Mouse (Mus musculus) cerebellum, postnatal 4 days (tissue): ENCODE results near the gene Sox2.
A peak's percentile ranks its signal among the peaks of the same experiment; 100 is the strongest.

Experiments
- DNase-seq, 2 experiments: peaks; one replicate each; pipeline ENCODE4 v3.0.0; 2022; ENCODE audit warnings: low spot score in 2 of 2, mixed read lengths in 1 of 2

The Sox2 gene

DNA sequence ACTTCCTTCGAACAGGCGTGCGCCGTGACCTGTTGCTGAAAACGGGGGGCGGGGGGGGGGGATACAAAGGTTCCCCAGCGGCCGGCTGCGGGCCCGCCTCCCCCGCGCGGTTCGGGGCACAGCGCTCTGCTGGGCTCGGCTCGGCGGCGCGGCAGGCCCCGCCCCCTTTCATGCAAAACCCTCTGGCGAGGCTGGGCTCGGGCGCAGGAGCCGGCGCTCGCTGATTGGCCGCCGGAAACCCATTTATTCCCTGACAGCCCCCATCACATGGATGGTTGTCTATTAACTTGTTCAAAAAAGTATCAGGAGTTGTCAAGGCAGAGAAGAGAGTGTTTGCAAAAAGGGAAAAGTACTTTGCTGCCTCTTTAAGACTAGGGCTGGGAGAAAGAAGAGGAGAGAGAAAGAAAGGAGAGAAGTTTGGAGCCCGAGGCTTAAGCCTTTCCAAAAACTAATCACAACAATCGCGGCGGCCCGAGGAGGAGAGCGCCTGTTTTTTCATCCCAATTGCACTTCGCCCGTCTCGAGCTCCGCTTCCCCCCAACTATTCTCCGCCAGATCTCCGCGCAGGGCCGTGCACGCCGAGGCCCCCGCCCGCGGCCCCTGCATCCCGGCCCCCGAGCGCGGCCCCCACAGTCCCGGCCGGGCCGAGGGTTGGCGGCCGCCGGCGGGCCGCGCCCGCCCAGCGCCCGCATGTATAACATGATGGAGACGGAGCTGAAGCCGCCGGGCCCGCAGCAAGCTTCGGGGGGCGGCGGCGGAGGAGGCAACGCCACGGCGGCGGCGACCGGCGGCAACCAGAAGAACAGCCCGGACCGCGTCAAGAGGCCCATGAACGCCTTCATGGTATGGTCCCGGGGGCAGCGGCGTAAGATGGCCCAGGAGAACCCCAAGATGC, at the start of gene Sox2:
TSS of gene Sox2 (plus strand) at position 680 of the 895 bp plus-strand sequence.
- peak in 1 of 2 experiments; percentile 74 for DNase-seq

DNA sequence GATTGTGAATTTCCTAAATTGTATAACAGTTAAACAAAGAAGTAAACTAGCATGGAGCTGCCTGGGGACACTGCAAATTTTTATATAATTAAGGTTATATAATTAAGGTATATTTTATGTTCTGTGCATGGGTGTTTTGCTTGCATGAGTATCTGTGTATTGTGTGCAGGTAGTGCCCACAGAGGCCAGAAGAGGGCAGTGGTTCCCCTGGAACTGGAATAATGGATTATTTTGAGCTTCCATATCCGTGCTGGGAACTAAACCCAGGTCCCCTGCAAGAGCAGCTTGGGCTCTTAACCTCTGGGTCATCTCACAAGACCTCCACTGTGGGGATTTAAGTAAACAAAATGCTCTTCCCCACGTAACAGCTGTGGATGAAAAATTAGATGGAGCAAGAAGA, 49.1 kb upstream of the Sox2 start:
- no peak for DNase-seq

DNA sequence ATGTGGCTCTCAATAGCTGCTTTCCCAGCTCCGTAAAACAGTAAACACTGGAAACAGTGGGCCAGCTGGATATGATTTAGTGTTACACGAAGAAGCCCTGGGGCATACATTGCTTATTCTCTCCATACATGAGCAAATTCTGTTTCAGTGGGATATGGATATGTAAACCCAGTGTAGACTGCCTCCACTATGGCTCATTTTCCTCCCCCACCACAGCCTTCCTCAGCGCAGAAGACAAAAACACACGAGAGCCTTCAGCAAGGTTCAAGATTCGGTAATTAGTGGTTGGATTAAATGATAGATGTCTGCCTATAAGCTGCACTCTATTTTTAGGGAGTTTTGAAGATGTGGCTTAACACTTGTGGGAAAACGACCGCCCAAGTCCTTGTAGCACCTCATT, 36.1 kb upstream of the Sox2 start:
- DNase-seq: no peak

- DNase-seq: no peak
Measured at GRCm38 (mm10) chr3:34615526-34615925, 34.7 kb upstream of the Sox2 start.

- no peak for DNase-seq
Measured at GRCm38 (mm10) chr3:34618934-34619333, 31.3 kb upstream of the Sox2 start.

GRCm38 (mm10) chr3:34620121-34620520, 30.1 kb upstream of the Sox2 start:
- DNase-seq: peak in 1 of 2 experiments; percentile 38

- DNase-seq: no peak
Measured at GRCm38 (mm10) chr3:34624721-34625270, 25.4 kb upstream of the Sox2 start.

GRCm38 (mm10) chr3:34626521-34626920, 23.7 kb upstream of the Sox2 start:
- DNase-seq: no peak

- no peak for DNase-seq
Measured at GRCm38 (mm10) chr3:34630031-34630430, 20.2 kb upstream of the Sox2 start.

- DNase-seq: no peak
Measured at GRCm38 (mm10) chr3:34630736-34631135, 19.5 kb upstream of the Sox2 start.

- no peak for DNase-seq
Measured at GRCm38 (mm10) chr3:34636958-34637357, 13.2 kb upstream of the Sox2 start.

DNA sequence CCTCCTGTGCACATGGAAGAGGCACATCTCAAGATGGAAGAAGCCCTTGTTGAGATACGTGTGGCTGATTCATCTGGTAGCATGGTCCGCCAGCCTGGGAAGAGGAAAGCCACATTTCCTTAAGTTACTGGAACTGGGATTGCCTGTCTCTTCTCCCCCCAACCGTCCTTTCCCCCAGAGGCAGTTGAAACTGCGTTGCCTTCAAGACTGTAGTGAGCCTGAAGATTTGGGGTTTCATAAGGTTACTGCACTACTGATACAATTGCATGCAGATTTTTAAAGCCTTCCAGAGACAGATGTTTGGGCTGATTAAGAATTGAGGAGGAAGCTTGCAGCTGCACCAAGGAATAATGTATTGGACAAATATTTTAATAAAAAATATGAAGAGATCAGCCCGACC, 12.7 kb upstream of the Sox2 start:
- no peak for DNase-seq

DNA sequence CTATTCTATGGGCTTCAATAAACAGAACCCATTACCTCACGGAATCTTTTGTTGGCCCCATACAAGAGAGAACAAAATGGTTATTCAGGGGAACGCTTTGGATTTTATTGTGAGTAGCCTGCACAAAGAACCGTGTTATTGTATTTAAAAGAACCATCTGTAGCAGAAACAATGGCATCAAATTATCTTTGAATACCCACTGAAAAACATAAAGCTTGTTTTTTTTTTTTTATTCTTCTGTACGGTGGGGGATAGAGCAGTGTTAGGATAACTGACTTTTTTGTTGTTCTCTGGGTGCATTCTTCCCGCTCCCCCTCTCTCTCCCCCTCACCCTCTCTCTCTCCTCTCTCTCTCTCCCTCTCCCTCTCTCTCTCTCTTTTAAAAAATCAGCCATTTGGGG, 12.3 kb upstream of the Sox2 start:
- no peak for DNase-seq

GRCm38 (mm10) chr3:34638344-34638743, 11.9 kb upstream of the Sox2 start:
- no peak for DNase-seq

- peak in 1 of 2 experiments; percentile 64 for DNase-seq
Measured at GRCm38 (mm10) chr3:34639031-34639872, 11.0 kb upstream of the Sox2 start.

- no peak for DNase-seq
Measured at GRCm38 (mm10) chr3:34639873-34640270, 10.3 kb upstream of the Sox2 start.

- DNase-seq: no peak
Measured at GRCm38 (mm10) chr3:34640276-34640675, 9.9 kb upstream of the Sox2 start.

DNA sequence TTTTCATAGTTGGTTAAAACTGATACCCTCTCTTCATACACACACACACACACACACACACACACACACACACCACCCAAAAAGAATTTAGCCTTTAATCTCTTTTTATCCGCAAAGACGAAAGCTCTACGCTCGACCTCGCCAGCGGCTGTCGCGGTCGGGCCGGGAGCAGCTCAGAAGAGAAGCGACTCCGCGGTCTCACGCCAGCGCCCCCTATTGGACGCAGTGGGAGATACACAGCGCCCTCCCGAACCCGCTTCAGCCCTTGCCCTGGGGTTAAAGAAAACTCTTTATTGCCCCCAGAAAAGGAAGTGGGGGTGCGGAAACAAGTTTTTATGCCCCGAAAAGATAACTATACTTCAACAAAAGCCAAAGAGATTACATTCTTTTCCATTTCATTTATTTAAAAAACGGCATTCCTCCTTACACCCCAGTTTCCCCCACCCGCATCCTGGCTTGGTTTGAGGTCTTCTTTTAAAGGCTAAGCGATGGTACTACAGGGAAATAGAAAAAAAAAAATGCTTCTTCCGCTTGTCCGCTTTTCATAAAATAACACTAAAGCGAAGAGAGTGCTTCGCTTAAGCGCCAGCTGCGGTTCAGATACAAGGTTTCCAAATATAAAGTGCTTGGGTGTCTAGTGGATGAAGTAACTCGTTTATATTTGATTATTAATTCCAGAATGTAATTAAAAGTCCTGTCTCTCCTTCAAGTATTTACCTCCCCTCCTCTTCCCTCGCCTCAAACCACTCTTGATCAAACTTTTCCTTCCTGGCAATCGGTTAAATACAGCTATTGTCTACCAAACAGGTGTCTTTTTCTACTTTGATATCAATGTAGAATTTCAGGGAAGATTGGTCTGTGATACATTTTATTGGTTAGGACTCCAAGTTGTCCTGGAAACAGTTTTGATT, 9.3 kb upstream of the Sox2 start:
- DNase-seq: peak in 1 of 2 experiments; percentile 88

DNA sequence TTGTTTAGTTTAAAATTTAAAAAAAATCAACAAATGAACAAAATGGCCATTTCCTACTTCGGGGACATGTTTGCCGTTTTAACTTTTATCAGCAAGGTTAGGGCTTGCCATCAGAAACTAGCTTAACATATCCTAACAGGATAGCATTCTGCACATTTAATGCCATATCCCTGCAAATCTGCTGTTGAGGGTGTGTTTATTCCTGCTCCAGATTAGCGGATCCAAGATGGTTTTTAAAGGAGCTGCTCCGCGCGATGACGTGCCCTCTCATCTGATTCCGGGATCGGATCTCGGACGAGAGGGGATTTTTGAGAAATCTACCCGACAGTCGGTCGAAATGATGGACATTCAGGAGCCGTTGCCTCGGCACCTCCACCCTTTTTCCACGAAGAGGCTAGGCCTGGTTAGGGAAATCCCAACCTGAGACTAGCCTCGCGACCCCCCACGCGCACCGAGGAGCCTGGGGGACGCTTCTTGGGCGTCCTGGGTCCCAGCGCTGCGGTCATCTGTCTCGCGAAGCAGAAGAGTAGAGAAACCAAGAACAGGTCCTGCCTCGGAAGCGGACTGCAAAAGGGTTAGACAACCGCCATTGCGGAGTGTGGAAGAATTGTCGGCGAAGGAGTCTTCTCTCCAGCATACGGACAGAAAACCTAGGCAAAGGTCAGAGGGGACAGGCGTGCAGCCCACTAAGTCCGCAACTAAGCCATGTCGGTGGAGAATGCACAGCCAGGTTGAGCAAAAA, 8.3 kb upstream of the Sox2 start:
- DNase-seq: no peak

GRCm38 (mm10) chr3:34642498-34642941, 7.7 kb upstream of the Sox2 start:
- DNase-seq: peak in 1 of 2 experiments; percentile 75
